Mouse (Mus musculus): ENCODE results near the gene Nudcd3.
"Not testable (repeated sequence)": the region's sequence is repeated elsewhere in the genome, so short reads cannot be mapped to it uniquely, and the experiment has no call there.

DNA sequence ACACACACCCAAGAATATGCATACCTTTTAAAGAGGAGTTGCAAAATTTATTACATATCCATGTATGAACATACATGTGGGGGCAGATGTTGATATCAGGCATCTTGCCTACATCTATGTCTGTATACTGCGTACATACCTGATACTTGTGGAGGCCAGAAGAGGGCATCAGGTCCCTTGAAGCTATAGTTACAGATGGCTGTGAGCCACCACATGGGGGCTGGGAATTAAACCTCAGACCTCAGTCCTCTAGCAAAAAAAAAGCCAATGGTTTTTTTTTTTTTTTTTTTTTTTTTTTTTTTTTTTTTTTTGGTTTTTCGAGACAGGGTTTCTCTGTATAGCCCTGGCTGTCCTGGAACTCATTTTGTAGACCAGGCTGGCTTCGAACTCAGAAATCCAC lies 103.6 kb downstream of the Nudcd3 start:
- TF ChIP-seq POLR2A, POLR2AphosphoS2 (IDR thresholded peaks at IDR 0.05; ENCODE audit: insufficient read length, low read depth): not testable (repeated sequence)

Measured in myocyte (in vitro differentiated cells).